Mouse (Mus musculus): Measurements from ENCODE around the gene Olfr1444.

The Olfr1444 gene

DNA sequence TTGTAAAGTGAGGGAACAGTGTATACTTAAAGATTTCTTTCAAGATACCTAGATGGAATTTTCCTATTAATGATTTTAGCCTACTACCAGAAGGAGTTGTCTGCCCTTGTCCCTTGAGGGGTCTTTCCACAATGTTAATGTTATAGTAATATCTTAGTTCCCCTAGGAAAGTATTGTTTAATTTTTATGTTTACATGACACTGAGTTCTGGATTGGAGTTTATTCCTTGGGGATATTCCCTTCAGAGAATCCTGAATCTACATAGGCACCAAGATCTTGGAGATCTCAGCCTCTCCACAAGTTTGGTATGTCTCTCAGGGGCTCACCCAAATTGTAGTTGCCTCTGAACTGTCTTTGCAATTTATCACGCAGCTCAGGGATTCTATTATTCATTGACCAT is at the start of gene Olfr1444:
Gene Olfr1444 (plus strand): TSS at position 301 of the 400 bp plus-strand sequence.
- DNase-seq (ENCODE audit: low read depth) = no peak

DNA sequence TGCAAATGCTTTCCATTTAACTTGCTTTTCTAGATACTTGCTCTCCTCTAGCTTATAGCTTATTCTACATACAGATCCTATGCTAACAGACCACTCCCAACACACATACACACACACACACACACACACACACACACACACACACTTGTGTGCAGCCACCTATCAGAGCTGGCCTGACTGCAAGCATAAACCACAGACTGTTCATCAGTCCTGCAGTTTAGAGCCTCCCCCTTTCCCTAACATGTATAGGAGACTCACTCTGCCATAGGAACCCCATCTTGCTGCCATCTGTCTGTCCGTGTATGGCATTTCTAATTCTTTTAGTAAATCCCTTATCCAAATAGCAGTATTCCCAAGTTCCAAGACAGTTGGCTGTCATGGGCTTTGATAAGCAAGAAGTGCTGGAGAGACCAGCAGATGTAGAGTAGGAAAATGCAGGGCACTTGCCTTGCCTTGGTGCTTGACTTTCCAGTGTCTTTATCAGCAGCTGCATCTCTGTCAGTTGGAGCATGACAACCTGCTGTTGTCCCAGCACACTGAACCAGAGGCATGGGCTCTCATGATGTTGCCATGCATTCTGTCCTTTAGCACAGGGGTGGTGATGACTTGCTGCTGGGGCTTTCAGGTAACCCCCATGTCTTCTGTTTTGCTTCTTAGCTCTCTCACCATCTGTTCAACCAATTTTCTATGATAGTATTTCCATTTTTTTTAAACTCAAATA is 44.3 kb upstream of the Olfr1444 start:
- DNase-seq (ENCODE audit: low read depth) = peak; percentile 16

DNA sequence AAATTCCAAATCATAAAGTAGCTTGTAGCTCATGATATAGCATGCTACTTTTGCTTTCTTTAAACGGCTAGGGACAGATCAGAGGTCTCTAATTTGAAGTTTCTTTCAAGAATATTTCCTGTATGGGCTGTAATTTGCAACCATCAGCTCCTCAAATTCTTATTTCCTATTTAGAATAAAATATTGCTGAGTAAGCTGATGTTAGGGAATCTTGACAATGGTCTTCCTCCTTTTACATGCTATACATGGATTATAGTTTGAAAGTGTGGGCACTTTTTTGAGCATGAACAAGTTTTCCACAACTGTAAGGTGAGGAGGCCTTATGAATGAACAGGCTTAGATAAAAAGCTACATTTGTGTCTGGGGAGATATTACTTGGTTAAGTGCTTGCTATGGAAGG is 43.2 kb upstream of the Olfr1444 start:
- no peak for DNase-seq (ENCODE audit: low read depth)

- no peak for DNase-seq (ENCODE audit: low read depth)
Measured at GRCm38 (mm10) chr19:12818507-12818906, 38.6 kb upstream of the Olfr1444 start.

DNA sequence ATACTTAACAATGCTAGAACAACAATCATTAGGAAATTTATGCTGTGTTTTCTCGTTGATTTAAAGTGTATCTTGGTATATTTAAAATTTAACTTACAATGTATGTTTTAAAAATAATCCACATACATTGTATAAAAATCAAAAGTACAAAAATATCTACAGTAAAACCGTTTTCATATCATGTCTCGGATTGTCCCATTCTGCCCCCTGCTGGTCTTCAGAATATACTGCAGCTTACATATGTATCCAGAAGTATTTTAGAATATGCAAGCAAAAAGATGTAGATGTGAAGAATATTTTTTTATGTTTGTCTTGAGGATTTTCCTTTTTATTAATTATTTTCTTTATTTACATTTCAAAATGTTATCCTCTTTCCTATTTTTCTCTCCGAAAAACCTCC is 36.7 kb upstream of the Olfr1444 start:
- peak; percentile 81 for DNase-seq (ENCODE audit: low read depth)

- DNase-seq (ENCODE audit: low read depth) = peak; percentile 50
Measured at GRCm38 (mm10) chr19:12824549-12824948, 32.5 kb upstream of the Olfr1444 start.

- DNase-seq (ENCODE audit: low read depth) = no peak
Measured at GRCm38 (mm10) chr19:12830823-12831430, 26.2 kb upstream of the Olfr1444 start.

- DNase-seq (ENCODE audit: low read depth) = peak; percentile 13
Measured at GRCm38 (mm10) chr19:12831559-12831958, 25.5 kb upstream of the Olfr1444 start.

GRCm38 (mm10) chr19:12833625-12834024 is 23.5 kb upstream of the Olfr1444 start:
- peak; percentile 94 for DNase-seq (ENCODE audit: low read depth)

DNA sequence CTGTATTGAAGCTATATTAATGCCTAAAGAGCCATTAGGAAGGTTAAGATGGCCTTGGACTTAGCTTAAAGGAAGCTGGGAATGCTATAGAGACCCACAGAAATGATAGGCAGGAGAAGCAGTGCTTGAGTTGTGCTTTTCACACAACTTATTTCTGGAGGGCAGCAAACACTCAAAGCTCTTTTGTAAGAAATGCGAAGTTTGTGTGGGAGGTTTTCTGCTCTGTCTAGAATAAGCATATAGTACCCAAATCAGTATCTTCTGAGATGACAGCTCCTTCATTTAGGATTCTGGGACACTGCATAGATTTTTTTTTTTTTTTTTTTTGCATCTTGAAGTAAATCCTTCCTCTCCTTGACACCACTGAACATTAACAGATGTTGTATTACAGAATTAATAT is 18.6 kb upstream of the Olfr1444 start:
- no peak for DNase-seq (ENCODE audit: low read depth)

- no peak for DNase-seq (ENCODE audit: low read depth)
Measured at GRCm38 (mm10) chr19:12846382-12846781, 10.7 kb upstream of the Olfr1444 start, which contains the start of gene Gm5244. TSS of gene Gm5244 (plus strand) at chr19:12846682.

- no peak for DNase-seq (ENCODE audit: low read depth)
Measured at GRCm38 (mm10) chr19:12883555-12883954, 26.5 kb downstream of the Olfr1444 start, which contains the start of gene Olfr1445. TSS of gene Olfr1445 (plus strand) at chr19:12883855.

GRCm38 (mm10) chr19:12893424-12893823 is 36.3 kb downstream of the Olfr1444 start, which contains the start of gene Olfr1446:
TSS of gene Olfr1446 (minus strand) at chr19:12893524.
- DNase-seq (ENCODE audit: low read depth) = no peak

DNA sequence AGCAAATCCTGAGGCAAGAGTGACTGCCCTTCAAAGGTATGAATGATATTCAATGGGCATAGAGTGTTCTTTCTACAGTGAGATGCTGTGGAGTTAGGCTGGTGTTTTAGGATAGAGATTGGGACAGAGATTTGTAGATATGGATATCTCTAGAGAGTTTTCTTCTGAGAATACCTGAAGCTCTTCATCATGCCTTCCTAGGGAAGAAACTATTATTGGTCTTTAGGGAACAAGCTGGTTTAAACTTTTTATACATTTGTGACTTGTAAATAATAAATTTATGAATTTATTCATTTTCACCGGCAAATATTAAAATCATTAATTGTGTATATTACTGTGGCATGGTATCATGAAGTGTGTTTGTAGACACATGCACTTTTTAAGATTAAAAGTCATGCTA is 46.6 kb downstream of the Olfr1444 start, which contains the start of gene Olfr1447:
Gene Olfr1447 (minus strand): TSS at position 101 of the 400 bp plus-strand sequence.
- no peak for DNase-seq (ENCODE audit: low read depth)
